Mouse (Mus musculus): ENCODE data around the gene Lsr. TPM values are rescaled to one million over a fixed set of nuclear protein-coding genes. Genes with fewer than 3 reads are reported as not detected.

Lsr gene
- polyA plus RNA-seq, 1 experiment: not detected

- no peak for TF ChIP-seq POLR2A (IDR thresholded peaks at IDR 0.05; ENCODE audit: low read depth, low read length)
- TF ChIP-seq CTCF (IDR thresholded peaks at IDR 0.05; ENCODE audit: borderline replicate concordance, insufficient read depth, low read length): no peak
- H3K27ac ChIP-seq (ENCODE audit: insufficient read depth, low read length): no peak overlapping the region
- no peaks in the 10 kb centered on the region for H3K4me1 ChIP-seq (ENCODE audit: control insufficient read depth, insufficient read depth, low read length)
These were observed 6.6 kb downstream of the Lsr start for GRCm38 (mm10) chr7:30966657-30967056.

GRCm38 (mm10) chr7:30965677-30966076, 7.6 kb downstream of the Lsr start:
- H3K4me1 ChIP-seq (ENCODE audit: control insufficient read depth, insufficient read depth, low read length): no peaks in the 10 kb centered on the region
- TF ChIP-seq POLR2A (IDR thresholded peaks at IDR 0.05; ENCODE audit: low read depth, low read length) (no peak), CTCF (IDR thresholded peaks at IDR 0.05; ENCODE audit: borderline replicate concordance, insufficient read depth, low read length) (no peak)
- no peak overlapping the region for H3K4me3 ChIP-seq (ENCODE audit: insufficient read depth, low read length)
- H3K27ac ChIP-seq (ENCODE audit: insufficient read depth, low read length): no peak overlapping the region

More at GRCm38 (mm10) chr7:30966657-30967056, 6.6 kb downstream of the Lsr start:
- H3K4me3 ChIP-seq (ENCODE audit: insufficient read depth, low read length): no peak overlapping the region

GRCm38 (mm10) chr7:30964366-30964765, 8.9 kb downstream of the Lsr start:
- no peaks in the 10 kb centered on the region for H3K4me1 ChIP-seq (ENCODE audit: control insufficient read depth, insufficient read depth, low read length)
- no peak for TF ChIP-seq CTCF (IDR thresholded peaks at IDR 0.05; ENCODE audit: borderline replicate concordance, insufficient read depth, low read length)
- no peak for TF ChIP-seq POLR2A (IDR thresholded peaks at IDR 0.05; ENCODE audit: low read depth, low read length)
- no peak overlapping the region for H3K4me3 ChIP-seq (ENCODE audit: insufficient read depth, low read length)

GRCm38 (mm10) chr7:30962862-30963261, 10.4 kb downstream of the Lsr start:
- no peak overlapping the region for H3K27ac ChIP-seq (ENCODE audit: insufficient read depth, low read length)
- H3K4me1 ChIP-seq (ENCODE audit: control insufficient read depth, insufficient read depth, low read length): no peaks in the 10 kb centered on the region; the same call in 1 of the 2 replicates
- peak; percentile 57 for TF ChIP-seq POLR2A (IDR thresholded peaks at IDR 0.05; ENCODE audit: low read depth, low read length)
- TF ChIP-seq CTCF (IDR thresholded peaks at IDR 0.05; ENCODE audit: borderline replicate concordance, insufficient read depth, low read length): no peak
- no peak overlapping the region for H3K4me3 ChIP-seq (ENCODE audit: insufficient read depth, low read length)

More at GRCm38 (mm10) chr7:30964366-30964765, 8.9 kb downstream of the Lsr start:
- no peak overlapping the region for H3K27ac ChIP-seq (ENCODE audit: insufficient read depth, low read length)

GRCm38 (mm10) chr7:30959786-30960349, 13.4 kb downstream of the Lsr start:
- no peak overlapping the region for H3K27ac ChIP-seq (ENCODE audit: insufficient read depth, low read length)
- peaks cover 4% of the 10 kb centered on the region; the same call in 1 of the 2 replicates for H3K4me1 ChIP-seq (ENCODE audit: control insufficient read depth, insufficient read depth, low read length)
- TF ChIP-seq POLR2A (IDR thresholded peaks at IDR 0.05; ENCODE audit: low read depth, low read length) (0 out of 2 replicates have a peak, but pooled peaks have one; percentile 38), CTCF (IDR thresholded peaks at IDR 0.05; ENCODE audit: borderline replicate concordance, insufficient read depth, low read length) (no peak)
- H3K4me3 ChIP-seq (ENCODE audit: insufficient read depth, low read length): no peak overlapping the region

GRCm38 (mm10) chr7:30958866-30959487, 14.3 kb downstream of the Lsr start:
- peak; percentile 34; the same call in 1 of the 2 replicates for TF ChIP-seq POLR2A (IDR thresholded peaks at IDR 0.05; ENCODE audit: low read depth, low read length)
- no peak for TF ChIP-seq CTCF (IDR thresholded peaks at IDR 0.05; ENCODE audit: borderline replicate concordance, insufficient read depth, low read length)
- no peak overlapping the region for H3K27ac ChIP-seq (ENCODE audit: insufficient read depth, low read length)
- H3K4me3 ChIP-seq (ENCODE audit: insufficient read depth, low read length): no peak overlapping the region
- H3K4me1 ChIP-seq (ENCODE audit: control insufficient read depth, insufficient read depth, low read length): peaks cover 4% of the 10 kb centered on the region; the same call in 1 of the 2 replicates

GRCm38 (mm10) chr7:30958109-30958865, 15.0 kb downstream of the Lsr start:
- H3K4me1 ChIP-seq (ENCODE audit: control insufficient read depth, insufficient read depth, low read length): peaks cover 4% of the 10 kb centered on the region; the same call in 1 of the 2 replicates
- TF ChIP-seq POLR2A (IDR thresholded peaks at IDR 0.05; ENCODE audit: low read depth, low read length): no peak; the same call in 1 of the 2 replicates
- no peak for TF ChIP-seq CTCF (IDR thresholded peaks at IDR 0.05; ENCODE audit: borderline replicate concordance, insufficient read depth, low read length)
- peak overlapping the region; percentile 94; the same call in 1 of the 2 replicates for H3K27ac ChIP-seq (ENCODE audit: insufficient read depth, low read length)
- H3K4me3 ChIP-seq (ENCODE audit: insufficient read depth, low read length): peak overlapping the region; percentile 77

- peak overlapping the region; percentile 94 for H3K27ac ChIP-seq (ENCODE audit: insufficient read depth, low read length)
- peak; percentile 85 for TF ChIP-seq POLR2A (IDR thresholded peaks at IDR 0.05; ENCODE audit: low read depth, low read length)
- no peak for TF ChIP-seq CTCF (IDR thresholded peaks at IDR 0.05; ENCODE audit: borderline replicate concordance, insufficient read depth, low read length)
- H3K4me1 ChIP-seq (ENCODE audit: control insufficient read depth, insufficient read depth, low read length): peaks cover 4% of the 10 kb centered on the region
- H3K4me3 ChIP-seq (ENCODE audit: insufficient read depth, low read length): peak overlapping the region; percentile 77
These were observed 15.9 kb downstream of the Lsr start for GRCm38 (mm10) chr7:30957367-30957783.

GRCm38 (mm10) chr7:30956756-30957366, 16.4 kb downstream of the Lsr start, which contains the start of gene Usf2:
Gene Usf2, minus strand, starts transcription at chr7:30956803.
- Histone ChIP-seq H3K27ac (ENCODE audit: insufficient read depth, low read length) (peak within 1 kb of the TSS; percentile 94), H3K4me1 (ENCODE audit: control insufficient read depth, insufficient read depth, low read length) (peaks cover 4% of the 10 kb centered on the region), H3K4me3 (ENCODE audit: insufficient read depth, low read length) (peak within 1 kb of the TSS; percentile 91)
- TF ChIP-seq CTCF (IDR thresholded peaks at IDR 0.05; ENCODE audit: borderline replicate concordance, insufficient read depth, low read length) (no peak), POLR2A (IDR thresholded peaks at IDR 0.05; ENCODE audit: low read depth, low read length) (0 out of 2 replicates have a peak, but pooled peaks have one; percentile 35)
